ENCODE assay signal across 10 mouse cellular contexts in the genomic region with DNA sequence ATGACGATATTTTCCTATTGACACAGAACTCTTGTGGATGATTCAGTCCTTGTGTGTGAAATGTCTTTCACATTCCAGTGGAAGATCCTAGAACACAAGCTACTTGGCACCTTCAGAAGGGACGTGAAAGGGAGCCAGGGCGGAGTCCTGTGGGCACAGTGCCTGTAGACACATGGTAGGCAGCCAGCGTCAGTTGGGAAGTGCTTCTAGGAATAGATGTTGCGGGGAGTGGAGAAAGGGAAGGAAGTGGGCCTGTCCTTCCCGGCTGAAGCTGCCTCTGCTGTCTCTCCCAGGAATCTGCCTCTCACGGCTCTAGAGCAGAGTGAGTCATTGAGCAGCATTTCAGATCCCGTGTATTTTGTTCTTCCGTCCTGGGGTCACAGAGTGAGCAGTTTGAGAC.
DNase-seq lines count a peak whose midpoint lies in the region; ATAC-seq and TF ChIP-seq lines count a peak whose summit lies in the region.
"Had no signal": no experiment of that assay in that cellular context is flagged by ENCODE, and none has a peak within 500 bp of the region (broad histone marks: within the 10 kb centered on the region; RNA-seq: fewer than 3 reads in every experiment).

No protein-coding gene starts in this region.

- no peak overlapping the region for H3K4me2 ChIP-seq in forebrain, postnatal 0 days (ENCODE audit: low read depth)
- peak overlapping the region; percentile 42; the same call in 1 of the 2 replicates for H3K4me2 ChIP-seq in heart, embryonic 16.5 days (ENCODE audit: low read depth, low read length)
- H3K4me2 ChIP-seq: limb, embryonic 13.5 days; stomach, embryonic 15.5 days had no signal

- no peaks in the 10 kb centered on the region for H3K36me3 ChIP-seq in forebrain, postnatal 0 days (ENCODE audit: insufficient read depth)
- H3K36me3 ChIP-seq in heart, embryonic 16.5 days (ENCODE audit: control insufficient read depth, insufficient read depth): 0 out of 2 replicates have a peak, but pooled peaks cover 3% of the 10 kb centered on the region
- H3K36me3 ChIP-seq: limb, embryonic 13.5 days; stomach, embryonic 15.5 days had no signal

- H3K27ac ChIP-seq in forebrain, postnatal 0 days (ENCODE audit: low read depth, low read length): no peak overlapping the region
- H3K27ac ChIP-seq in heart, embryonic 16.5 days (ENCODE audit: low read length): peak overlapping the region; percentile 88
- 0 out of 2 replicates have a peak overlapping the region, but pooled peaks have one; percentile 3 for H3K27ac ChIP-seq in left cerebral cortex, adult 2 months
- H3K27ac ChIP-seq: limb, embryonic 13.5 days; stomach, embryonic 15.5 days had no signal

- no peaks in the 10 kb centered on the region for H3K9me3 ChIP-seq in forebrain, postnatal 0 days (ENCODE audit: low read length)
- H3K9me3 ChIP-seq in heart, embryonic 16.5 days (replicated peaks; ENCODE audit: control insufficient read depth, low read length): no peaks in the 10 kb centered on the region
- H3K9me3 ChIP-seq: limb, embryonic 13.5 days; stomach, embryonic 15.5 days had no signal

- peak; percentile 50 for DNase-seq in urinary bladder, postnatal 25 days (ENCODE audit: low spot score)
- DNase-seq in urinary bladder, adult 2 months (ENCODE audit: low spot score): no peak
- DNase-seq in forebrain, postnatal 0 days: peak; percentile 67
- peak; percentile 65 to 75 for DNase-seq in left cerebral cortex, adult 2 months (ENCODE audit: extremely low spot score in 1 of 2, low spot score in 2 of 2)
- DNase-seq in right cerebral cortex, adult 18-20 months: peak; percentile 89
- DNase-seq in thymus, postnatal 4 days: no peak
- no peak for DNase-seq in c-Kit-positive CD71-positive TER-119-positive erythroid progenitor cells, embryonic 14.5 days (ENCODE audit: low spot score)

- H3K4me1 ChIP-seq in forebrain, postnatal 0 days (ENCODE audit: insufficient read depth): peaks cover 6% of the 10 kb centered on the region; the same call in 1 of the 2 replicates
- H3K4me1 ChIP-seq in heart, embryonic 16.5 days (ENCODE audit: control insufficient read depth, insufficient read depth, low read length): peaks cover 36% of the 10 kb centered on the region
- H3K4me1 ChIP-seq: stomach, embryonic 15.5 days had no signal

- ATAC-seq in forebrain, postnatal 0 days: peak; percentile 70
- ATAC-seq in heart, embryonic 16.5 days (replicated peaks; ENCODE audit: extremely low read depth, insufficient read depth, low FRiP score): peak; percentile 79

- intact Hi-C loops in left cerebral cortex, adult 2 months (cut with DNase I): loop anchor here (2.0 kb wide), 1 partner anchor 27 kb away; no protein-coding TSS in a partner anchor

- H3K4me3 ChIP-seq in forebrain, postnatal 0 days (ENCODE audit: low read depth, low read length): no peak overlapping the region
- H3K4me3 ChIP-seq in heart, embryonic 16.5 days (ENCODE audit: low read length): no peak overlapping the region
- no peak overlapping the region for H3K4me3 ChIP-seq in left cerebral cortex, adult 2 months
- H3K4me3 ChIP-seq: limb, embryonic 13.5 days; stomach, embryonic 15.5 days had no signal

- no peaks in the 10 kb centered on the region for H3K27me3 ChIP-seq in forebrain, postnatal 0 days (ENCODE audit: insufficient read depth, low read length)
- H3K27me3 ChIP-seq in heart, embryonic 16.5 days (ENCODE audit: control insufficient read depth, insufficient read depth, low read length): no peaks in the 10 kb centered on the region
- H3K27me3 ChIP-seq: limb, embryonic 13.5 days; stomach, embryonic 15.5 days had no signal

- WGBS in forebrain, postnatal 0 days: 47% methylated on average over 9 of the region's 9 CpGs
- 18% methylated on average over 9 of the region's 9 CpGs for WGBS in heart, embryonic 16.5 days

- H3K9ac ChIP-seq in forebrain, postnatal 0 days: no peak overlapping the region
- peak overlapping the region; percentile 50 for H3K9ac ChIP-seq in heart, embryonic 16.5 days (ENCODE audit: low read length)
- H3K9ac ChIP-seq: limb, embryonic 13.5 days; stomach, embryonic 15.5 days had no signal

- TF ChIP-seq CTCF in forebrain, postnatal 0 days (IDR thresholded peaks at IDR 0.05; ENCODE audit: low read depth): no peak
- no peak for TF ChIP-seq CTCF in left cerebral cortex, adult 2 months (IDR thresholded peaks at IDR 0.05)

Comparison
In these comparisons a context has a peak if more than half of its experiments do, and no peak if none do; other contexts are left out.
1. DNase-seq: peak in urinary bladder, postnatal 25 days (single experiment), forebrain, postnatal 0 days (single experiment), left cerebral cortex, adult 2 months (2 of 2) and right cerebral cortex, adult 18-20 months (single experiment); none in urinary bladder, adult 2 months (single experiment), thymus, postnatal 4 days (single experiment) and c-Kit-positive CD71-positive TER-119-positive erythroid progenitor cells, embryonic 14.5 days (single experiment).